Mouse (Mus musculus) heart, adult 2 months (tissue): ENCODE results near the gene Ppm1n.
A peak's percentile ranks its signal among the peaks of the same experiment; 100 is the strongest.

Experiments used
- EP300 ChIP-seq: fragments of 200-500 bp; IDR thresholded peaks from 2 replicates; pipeline ENCODE4 v1.6.1; 2011; ENCODE audit warnings: low read depth, low read length, control low read depth; ENCODE audit not compliant: insufficient read depth
- POLR2A ChIP-seq: fragments of 200-500 bp; IDR thresholded peaks from 2 replicates; pipeline ENCODE4 v1.6.1; 2011; ENCODE audit warnings: mild to moderate bottlenecking, low read depth, low read length, control low read depth; ENCODE audit not compliant: insufficient read depth

GRCm38 (mm10) chr7:19295503-19296185, 15.8 kb upstream of the Ppm1n start:
- TF ChIP-seq EP300 (no peak), POLR2A (0 out of 2 replicates have a peak, but pooled peaks have one; percentile 39)
